Mouse (Mus musculus) left cerebral cortex, adult 18-20 months (tissue): ENCODE measurements at regions not wholly inside any gene's neighbourhood (a gene's known extent, or its start where the extent isn't known, plus 50 kb on each side); places are given as distances from the start of the nearest gene placed in this dataset.

ENCODE experiments used
- DNase-seq, 2 experiments: peaks; one replicate each; pipeline ENCODE4 v3.0.0; 2021 to 2022; ENCODE audit warnings: low spot score in 2 of 2, mixed read lengths in 1 of 2

DNA sequence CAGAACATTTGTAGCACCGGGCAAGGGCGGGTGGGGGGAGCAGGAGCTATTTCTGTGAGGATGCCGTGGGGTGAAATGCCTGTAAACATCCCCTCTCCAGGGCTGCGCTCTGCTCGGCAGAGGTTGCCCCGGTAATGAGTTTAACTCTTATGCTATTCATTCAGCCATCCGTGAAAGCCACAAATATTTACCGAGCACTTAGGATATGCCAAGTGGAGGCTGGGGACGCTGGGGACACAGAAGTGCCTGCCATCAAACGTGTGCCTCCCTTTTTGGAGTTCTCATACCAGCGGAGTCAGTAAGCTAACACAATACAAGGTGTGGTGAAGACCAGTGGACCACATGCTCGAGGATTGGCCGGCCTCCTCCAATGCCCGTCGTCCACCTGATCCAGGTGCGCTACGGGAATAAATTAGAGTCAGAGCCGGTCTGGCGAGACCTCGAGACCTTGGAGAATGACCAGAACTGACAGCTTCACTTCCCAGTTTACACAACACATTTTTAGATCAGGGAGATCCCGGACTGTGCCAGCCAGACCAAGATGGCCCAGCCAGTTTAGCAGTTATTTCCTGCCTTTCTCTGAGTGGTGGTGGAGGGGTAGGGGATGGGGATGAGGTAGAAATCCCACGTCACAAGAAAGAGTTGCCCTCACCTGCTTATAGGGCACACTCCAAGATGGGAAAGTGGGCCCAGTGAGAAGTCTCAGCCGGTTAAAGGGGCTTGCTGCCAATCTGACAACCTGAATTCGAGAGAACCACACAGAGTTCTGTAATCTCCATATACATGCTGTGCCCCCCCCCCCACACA lies 134.4 kb downstream of the 2410131K14Rik start:
- no peak for DNase-seq

- DNase-seq = no peak
Measured at GRCm38 (mm10) chr5:118380052-118380421, 135.0 kb downstream of the 2410131K14Rik start.

- DNase-seq = peak; percentile 26 to 37
Measured at GRCm38 (mm10) chr5:118380422-118381293, 135.6 kb downstream of the 2410131K14Rik start.

DNA sequence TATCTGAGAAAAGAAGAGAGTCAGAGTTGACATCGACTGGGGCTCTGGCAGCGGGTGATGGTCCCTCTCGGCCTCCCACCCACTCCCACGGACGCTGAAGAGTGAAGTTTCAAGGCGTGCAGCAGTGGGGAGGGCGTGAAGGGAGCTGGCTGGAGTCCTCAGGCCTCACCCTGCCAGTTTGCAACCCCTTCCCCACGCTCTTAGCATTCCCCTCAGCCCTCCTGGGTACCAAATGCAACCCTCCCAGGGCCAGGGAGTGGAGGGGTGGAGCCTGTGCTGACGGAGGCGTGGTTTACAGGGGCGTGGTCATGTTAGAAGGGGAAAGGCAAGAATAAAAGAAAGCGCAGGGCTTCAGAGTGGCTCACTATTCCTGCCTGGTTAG lies 136.3 kb downstream of the 2410131K14Rik start:
- peak; percentile 59 to 60 for DNase-seq

- no peak for DNase-seq
Measured at GRCm38 (mm10) chr5:118386126-118386525, 141.1 kb downstream of the 2410131K14Rik start.

GRCm38 (mm10) chr5:118388419-118388818 lies 143.4 kb downstream of the 2410131K14Rik start:
- DNase-seq = peak; percentile 33 to 65

DNA sequence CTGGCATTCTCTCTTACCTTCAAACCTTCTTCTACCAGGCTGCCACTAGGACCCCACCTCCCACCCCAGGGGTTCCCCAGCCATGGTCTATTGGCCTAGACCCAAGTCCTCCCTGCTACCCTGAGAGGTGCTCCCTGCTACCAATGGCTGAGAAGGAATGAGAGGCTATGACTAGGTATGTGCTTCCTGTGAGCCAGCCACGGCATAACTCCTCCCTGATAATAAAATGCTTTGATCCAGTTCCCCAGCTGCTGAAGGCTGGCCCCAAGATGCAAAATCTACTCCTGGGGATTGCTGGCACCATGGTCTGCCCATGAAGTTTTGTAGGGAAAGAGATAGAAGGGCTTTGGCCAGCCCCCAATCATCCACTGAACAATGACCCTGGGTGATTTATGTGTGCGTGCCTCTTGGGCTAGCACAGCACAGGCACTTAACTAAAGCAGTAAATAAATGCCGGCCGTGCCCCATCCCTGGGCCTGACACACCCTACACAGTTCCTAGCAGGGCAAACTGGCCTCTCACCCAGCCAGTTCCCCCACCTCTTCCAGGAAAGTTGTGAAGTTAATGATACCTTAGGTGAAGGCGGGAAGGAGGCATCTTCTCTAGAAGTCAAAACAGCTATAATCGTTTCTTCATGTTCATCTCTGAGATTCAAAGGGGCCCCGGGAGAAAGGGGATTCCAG lies 145.8 kb downstream of the 2410131K14Rik start:
- DNase-seq = no peak

DNA sequence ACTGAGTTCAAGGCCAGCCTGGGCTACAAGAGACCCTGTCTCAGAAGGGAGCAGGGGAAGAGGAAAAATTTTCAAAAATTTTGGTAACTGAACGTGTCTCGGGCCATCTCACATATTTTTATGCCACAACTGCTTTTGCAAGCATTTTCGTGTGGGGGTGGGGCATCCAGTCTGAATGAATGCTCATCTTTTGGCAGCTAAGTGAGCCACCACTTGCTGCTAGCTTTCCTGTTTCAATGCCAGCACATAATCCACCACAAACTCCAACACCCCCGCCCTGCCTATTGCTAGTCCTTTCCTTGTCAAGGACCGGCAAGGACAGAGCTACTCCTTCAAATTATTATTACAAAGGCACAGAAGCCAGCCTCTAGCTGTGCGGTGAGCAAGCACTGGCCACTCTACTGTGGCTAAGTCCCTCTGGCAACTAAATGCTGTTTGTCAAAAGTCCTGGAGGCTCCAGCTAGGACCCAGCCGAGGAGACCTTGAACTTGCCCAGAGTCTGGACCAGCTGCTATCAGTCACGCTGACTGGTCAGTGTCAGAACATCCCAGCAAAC lies 148.0 kb downstream of the 2410131K14Rik start:
- peak; percentile 36 to 48 for DNase-seq

GRCm38 (mm10) chr5:118394051-118394450 lies 149.0 kb downstream of the 2410131K14Rik start:
- no peak for DNase-seq

DNA sequence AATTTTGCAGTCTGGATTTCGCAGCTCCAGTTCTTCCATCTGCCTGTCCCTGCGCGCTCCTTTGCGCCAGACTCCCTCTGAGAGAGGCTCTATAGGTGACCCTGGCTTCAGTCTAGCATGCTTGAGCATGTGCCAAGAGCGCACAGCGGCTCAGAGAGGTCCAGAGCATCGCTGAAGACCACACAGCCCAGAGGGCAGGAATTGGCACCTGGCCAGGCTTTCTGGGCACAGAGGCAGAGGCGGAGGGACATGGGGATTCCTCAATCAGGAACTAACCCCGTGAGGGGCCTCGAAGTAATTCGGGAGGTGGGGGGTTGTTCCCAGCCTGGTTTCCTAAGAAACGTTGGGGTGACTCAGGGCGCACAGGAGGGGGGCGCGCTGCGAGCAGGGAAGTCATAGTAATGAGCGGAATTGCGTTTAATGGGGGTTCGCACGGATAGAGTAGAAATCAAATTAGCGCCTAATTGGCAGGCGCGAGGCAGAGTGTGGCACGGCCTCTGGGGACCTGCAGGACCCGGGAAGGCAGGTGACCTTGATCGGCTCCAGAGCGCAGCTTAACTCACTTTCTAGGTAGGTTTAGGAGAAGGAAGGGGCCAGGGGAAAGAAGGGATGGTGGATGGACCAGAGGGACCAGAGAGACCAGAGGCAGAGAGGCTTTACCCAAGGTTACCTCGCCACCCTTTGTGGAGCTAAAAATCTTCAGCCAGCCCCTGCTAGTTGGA lies 151.1 kb downstream of the 2410131K14Rik start:
- peak; percentile 28 to 35 for DNase-seq

GRCm38 (mm10) chr5:118400926-118401325 lies 155.9 kb downstream of the 2410131K14Rik start:
- DNase-seq = no peak

GRCm38 (mm10) chr5:118404398-118404797 lies 156.1 kb upstream of the Med13l start:
- DNase-seq = no peak

GRCm38 (mm10) chr5:118405421-118405820 lies 155.1 kb upstream of the Med13l start:
- DNase-seq = no peak

DNA sequence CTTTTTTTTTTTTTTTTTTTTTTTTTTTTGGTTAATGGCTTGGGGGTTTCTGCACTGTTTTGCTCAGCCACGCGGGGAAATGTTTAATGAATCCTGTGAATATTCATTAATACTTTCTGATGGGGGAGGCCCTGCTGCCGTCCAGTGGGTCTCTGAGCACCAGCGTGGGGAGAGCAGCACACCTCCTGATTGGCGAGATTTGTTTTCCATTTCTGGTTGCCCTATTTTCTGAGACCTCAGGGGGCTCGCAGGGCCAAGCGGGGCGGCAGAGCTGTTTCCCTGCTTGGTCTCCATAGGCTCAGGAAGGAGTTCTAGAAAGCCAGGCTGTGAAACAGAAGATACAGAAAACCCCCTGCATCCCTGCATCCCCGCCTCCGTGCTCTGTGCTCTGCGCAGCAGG lies 153.0 kb upstream of the Med13l start:
- no peak for DNase-seq

- no peak for DNase-seq
Measured at GRCm38 (mm10) chr5:118407973-118408372, 152.5 kb upstream of the Med13l start.

DNA sequence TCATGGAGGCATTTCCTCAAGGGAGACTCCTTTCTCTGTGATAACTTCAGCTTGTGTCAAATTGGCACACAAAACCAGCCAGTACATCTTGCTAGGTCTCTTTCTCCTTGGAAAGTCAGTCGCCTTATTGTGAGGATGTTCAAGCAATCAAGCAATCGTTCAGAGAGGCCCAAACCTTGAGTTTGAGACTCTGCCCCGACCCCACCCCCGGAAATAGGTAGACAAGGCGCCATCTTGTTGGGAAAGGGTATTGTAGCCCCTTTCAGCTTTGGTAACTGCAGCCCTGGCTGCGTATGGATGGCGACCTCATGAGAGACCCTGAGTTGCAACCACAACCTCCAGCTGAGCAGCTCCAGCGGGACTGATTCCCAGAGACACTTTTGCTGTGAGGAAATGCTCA lies 151.7 kb upstream of the Med13l start:
- no peak for DNase-seq

DNA sequence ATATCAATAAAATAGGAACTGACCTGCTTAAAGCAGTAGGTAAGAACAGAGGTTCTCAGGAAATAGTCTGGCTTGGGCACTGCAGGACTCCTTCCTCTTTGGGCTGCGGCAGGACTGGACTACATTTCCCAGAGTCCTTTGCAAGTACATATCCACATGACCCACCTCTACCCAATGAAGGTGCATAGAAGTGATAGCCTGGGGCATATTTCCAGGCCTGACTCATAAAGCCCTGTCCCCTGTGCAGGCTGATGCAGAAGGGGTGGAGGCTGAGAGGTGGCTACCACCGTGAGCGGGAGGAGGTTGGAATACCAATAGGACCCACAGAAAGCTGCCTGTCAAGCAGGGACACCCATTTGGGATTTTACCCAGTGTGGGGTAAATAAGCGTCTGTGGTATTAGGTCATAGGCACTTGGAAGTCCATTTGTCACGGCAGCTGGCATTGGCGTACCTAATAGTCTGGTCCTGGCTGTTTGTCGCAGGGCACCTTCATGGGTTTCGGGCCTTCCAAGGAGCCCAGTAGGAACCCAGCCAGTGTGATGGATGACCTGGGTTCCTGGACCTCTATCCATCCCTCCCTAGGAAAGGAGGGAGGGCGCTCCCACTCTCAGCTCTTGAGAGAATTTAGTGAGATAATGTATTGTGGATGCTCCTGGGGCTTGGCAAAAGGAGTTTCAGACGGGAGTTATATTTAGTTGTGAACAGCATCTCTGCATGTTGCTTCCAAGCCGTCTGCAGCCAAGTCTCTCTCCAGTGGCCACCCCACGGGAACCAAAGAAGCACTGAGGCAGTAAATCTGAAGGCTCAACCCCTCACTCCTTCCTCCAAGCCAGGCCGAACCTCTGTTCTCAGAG lies 146.8 kb upstream of the Med13l start:
- peak; percentile 77 to 79 for DNase-seq

DNA sequence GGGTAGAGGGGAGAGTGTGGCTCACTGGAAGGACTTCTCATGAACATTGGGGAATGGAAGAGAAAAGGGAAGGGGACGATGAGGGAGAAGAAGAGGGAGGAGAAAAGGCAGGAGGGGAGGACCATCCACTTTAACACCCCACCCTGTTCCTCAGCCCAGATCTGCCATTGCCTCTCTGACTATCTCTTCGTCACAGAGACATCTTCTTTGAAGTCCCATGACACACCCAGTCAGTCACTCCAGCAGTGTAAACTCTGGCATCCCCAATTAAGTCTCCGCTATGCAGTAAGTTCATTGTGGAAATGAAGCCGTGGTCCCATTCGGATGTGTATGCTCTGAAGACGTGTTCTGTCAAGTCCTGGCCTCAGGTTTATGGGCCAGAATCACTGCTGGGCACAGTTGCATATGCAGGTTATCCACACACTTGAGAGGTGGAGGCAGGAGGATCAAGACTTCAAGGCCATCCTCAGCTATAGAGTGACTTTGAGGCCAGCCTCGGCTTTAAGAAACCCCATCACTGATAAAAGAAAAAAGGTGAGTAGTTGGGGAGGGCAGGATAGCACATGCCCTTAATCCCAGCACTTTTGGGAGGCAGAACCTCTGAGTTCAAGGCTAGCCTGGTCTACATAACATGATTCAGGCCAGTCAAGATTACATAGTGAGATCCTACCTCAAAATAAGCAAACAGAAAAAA lies 141.0 kb upstream of the Med13l start:
- no peak for DNase-seq
